Mouse (Mus musculus) MEL (cell line): ENCODE measurements around the gene Cd151.

Source experiments
- CTCF ChIP-seq, 3 experiments: IDR thresholded peaks in 2 of 3; conservative IDR thresholded peaks in 1 of 3; 2 replicates each; pipeline ENCODE4 v1.5.1; 2011 to 2012; ENCODE audit warnings: low read length in 3 of 3, low read depth in 2 of 3, mild to moderate bottlenecking in 2 of 3, improper control_type of control experiment in 1 of 3, inconsistent platforms in 1 of 3, mixed read lengths in 1 of 3, moderate library complexity in 1 of 3; ENCODE audit not compliant: control insufficient read depth in 1 of 3, insufficient read depth in 1 of 3, poor library complexity in 1 of 3, severe bottlenecking in 1 of 3
- GATA1 ChIP-seq: IDR thresholded peaks from 2 replicates; pipeline ENCODE4 v1.6.1; 2011; ENCODE audit warnings: low read depth, low read length, improper control_type of control experiment
- KAT2A ChIP-seq: conservative IDR thresholded peaks from 2 replicates; pipeline ENCODE4 v1.6.1; 2012; ENCODE audit warnings: low read depth, low read length, improper control_type of control experiment, inconsistent platforms
- MAFK ChIP-seq: IDR thresholded peaks from 2 replicates; pipeline ENCODE4 v1.6.1; 2011; ENCODE audit warnings: low read depth, mild to moderate bottlenecking, low read length, improper control_type of control experiment, borderline replicate concordance
- MAZ ChIP-seq: IDR thresholded peaks from 2 replicates; pipeline ENCODE4 v1.6.1; 2012; ENCODE audit warnings: low read depth, mild to moderate bottlenecking, inconsistent platforms, low read length, improper control_type of control experiment
- NELFE ChIP-seq: IDR thresholded peaks from 2 replicates; pipeline ENCODE4 v1.6.1; 2011; ENCODE audit warnings: low read depth, low read length, improper control_type of control experiment
- POLR2A ChIP-seq, 2 experiments: IDR thresholded peaks; 2 replicates each; pipeline ENCODE4 v1.6.1; 2011 to 2012; ENCODE audit warnings: low read length in 2 of 2, mild to moderate bottlenecking in 2 of 2, control low read depth in 1 of 2, improper control_type of control experiment in 1 of 2, low read depth in 1 of 2, moderate library complexity in 1 of 2; ENCODE audit not compliant: control insufficient read depth in 1 of 2, insufficient read depth in 1 of 2, poor library complexity in 1 of 2
- POLR2AphosphoS2 ChIP-seq: IDR thresholded peaks from 2 replicates; pipeline ENCODE4 v1.6.1; 2011; ENCODE audit warnings: low read length, improper control_type of control experiment
- TBP ChIP-seq: IDR thresholded peaks from 2 replicates; pipeline ENCODE4 v1.8.0; 2011; ENCODE audit warnings: low read depth, low read length, improper control_type of control experiment
- TCF12 ChIP-seq: IDR thresholded peaks from 2 replicates; pipeline ENCODE4 v1.6.1; 2014; ENCODE audit warnings: low read depth, mild to moderate bottlenecking, inconsistent platforms, low read length, improper control_type of control experiment, moderate library complexity
- UBTF ChIP-seq: IDR thresholded peaks from 2 replicates; pipeline ENCODE4 v1.6.1; 2012; ENCODE audit warnings: low read depth, mild to moderate bottlenecking, inconsistent platforms, low read length, improper control_type of control experiment, moderate library complexity, borderline replicate concordance; ENCODE audit not compliant: insufficient read depth
- USF1 ChIP-seq: IDR thresholded peaks from 2 replicates; pipeline ENCODE4 v1.6.1; 2014; ENCODE audit warnings: low read depth, mild to moderate bottlenecking, inconsistent platforms, low read length, improper control_type of control experiment, moderate library complexity
- USF2 ChIP-seq, 2 experiments: IDR thresholded peaks; 2 replicates each; pipeline ENCODE4 v1.6.1; 2011 to 2012; ENCODE audit warnings: improper control_type of control experiment in 2 of 2, low read length in 2 of 2, borderline replicate concordance in 1 of 2, inconsistent platforms in 1 of 2, low read depth in 1 of 2, mild to moderate bottlenecking in 1 of 2; ENCODE audit not compliant: insufficient read depth in 1 of 2
- ZMIZ1 ChIP-seq: IDR thresholded peaks from 2 replicates; pipeline ENCODE4 v1.6.1; 2012; ENCODE audit warnings: low read depth, mild to moderate bottlenecking, inconsistent platforms, low read length, improper control_type of control experiment, moderate library complexity

DNA sequence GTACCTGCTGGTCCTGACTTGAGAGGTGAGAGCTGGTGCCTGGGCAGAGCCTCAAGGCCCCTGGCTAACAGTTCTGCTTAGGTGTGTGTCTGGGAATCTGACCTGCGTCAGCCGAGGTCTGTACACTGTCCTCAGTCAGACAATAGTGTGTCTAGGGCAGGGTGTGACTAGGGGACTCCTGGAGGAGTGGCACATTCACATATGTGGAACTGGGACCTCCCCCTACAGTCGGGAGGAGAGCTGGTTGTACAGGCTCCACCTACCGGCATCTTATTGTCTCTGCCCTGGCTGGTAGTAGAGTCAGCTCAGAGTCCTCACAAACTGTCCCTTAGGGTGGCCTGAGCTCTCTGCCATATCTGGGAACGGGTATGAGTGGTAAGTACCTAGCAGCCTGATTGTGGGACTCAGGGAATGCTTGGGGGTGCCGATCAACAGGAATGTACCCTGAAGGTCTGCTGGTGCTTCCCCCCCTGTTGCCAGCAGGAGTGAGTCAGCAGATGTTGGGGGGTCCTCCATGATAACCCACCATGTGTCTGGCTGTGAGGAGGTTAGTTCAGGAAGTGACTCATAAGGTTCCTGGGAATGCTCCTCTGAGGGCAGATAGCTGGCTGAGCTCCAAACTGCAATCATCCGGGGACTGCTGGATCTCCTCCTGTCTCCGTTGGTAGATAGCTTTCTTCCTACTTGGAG is 1.5 kb downstream of the Cd151 start:
- TF ChIP-seq CTCF (IDR thresholded peaks at IDR 0.05 in 2 of 3, conservative IDR thresholded peaks at IDR 0.05 in 1 of 3; ENCODE audit: control insufficient read depth in 1 of 3, insufficient read depth in 1 of 3, low read depth in 2 of 3, low read length in 3 of 3, poor library complexity in 1 of 3, severe bottlenecking in 1 of 3) (peak; percentile 34 to 48 (median 40)), UBTF (no peak), POLR2AphosphoS2 (no peak), USF1 (no peak), NELFE (peak; percentile 63), POLR2A (IDR thresholded peaks at IDR 0.05; ENCODE audit: control insufficient read depth in 1 of 2, insufficient read depth in 1 of 2, low read depth in 1 of 2, low read length in 2 of 2, poor library complexity in 1 of 2) (peak in 1 of 2 experiments; percentile 64; a peak in 1 of 4 replicates), TCF12 (peak; percentile 1; the same call in 1 of the 2 replicates), MAZ (no peak), GATA1 (peak; percentile 49), USF2 (IDR thresholded peaks at IDR 0.05; ENCODE audit: borderline replicate concordance in 1 of 2, insufficient read depth in 1 of 2, low read depth in 1 of 2, low read length in 2 of 2) (no peak), MAFK (no peak), ZMIZ1 (no peak), KAT2A (no peak), TBP (no peak)
